ENCODE assay signal across 8 mouse cellular contexts in the genomic region with DNA sequence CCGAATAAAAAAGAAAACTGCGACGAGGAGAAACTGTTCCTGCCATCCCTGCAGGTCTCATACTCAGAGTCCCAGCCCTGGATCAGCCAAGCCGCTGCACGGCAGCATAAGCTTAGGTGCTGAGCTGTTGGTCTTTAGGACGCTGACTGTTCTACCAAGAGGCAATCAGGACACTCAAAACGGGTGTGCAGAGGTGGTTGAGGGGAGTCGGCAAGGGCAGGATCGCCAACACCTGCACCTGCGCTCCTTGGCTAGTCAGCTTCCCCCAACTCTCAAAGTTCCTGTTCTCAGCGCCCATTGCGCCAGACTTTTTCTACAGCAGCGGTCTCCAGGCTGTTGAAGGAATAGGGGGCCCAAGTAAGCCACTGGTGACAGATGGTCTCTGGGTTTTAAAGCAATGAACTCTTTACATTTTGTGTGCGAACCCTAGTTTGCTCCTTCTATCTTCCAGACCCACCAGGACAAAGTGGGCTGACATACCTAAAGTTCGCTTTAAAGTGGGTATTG.
DNase-seq lines count a peak whose midpoint lies in the region; ATAC-seq and TF ChIP-seq lines count a peak whose summit lies in the region.

No protein-coding gene starts in this region.

- no peak overlapping the region for H3K27ac ChIP-seq in lung, embryonic 14.5 days (ENCODE audit: low read depth)
- H3K27ac ChIP-seq in liver, embryonic 13.5 days, result no peak overlapping the region

- H3K4me1 ChIP-seq in lung, embryonic 14.5 days (ENCODE audit: insufficient read depth), result 0 out of 2 replicates have a peak, but pooled peaks cover 10% of the 10 kb centered on the region
- H3K4me1 ChIP-seq in liver, embryonic 13.5 days (replicated peaks), result peaks cover 5% of the 10 kb centered on the region; the same call in 1 of the 2 replicates

- H3K4me2 ChIP-seq in lung, embryonic 14.5 days, result peak overlapping the region; percentile 87
- peak overlapping the region; percentile 69 for H3K4me2 ChIP-seq in liver, embryonic 13.5 days

- no peak for ATAC-seq in lung, embryonic 14.5 days (ENCODE audit: insufficient read depth)
- no peak for ATAC-seq in liver, embryonic 13.5 days (ENCODE audit: low read depth)

- no peak overlapping the region for H3K9ac ChIP-seq in lung, embryonic 14.5 days
- H3K9ac ChIP-seq in liver, embryonic 13.5 days, result no peak overlapping the region

- no peak for DNase-seq in lung, embryonic 14.5 days
- no peak for DNase-seq in lung, postnatal 4 days
- peak; percentile 19 for DNase-seq in forelimb bud, embryonic 11.5 days (ENCODE audit: low read depth, low spot score)
- no peak for DNase-seq in liver, embryonic 13.5 days
- DNase-seq in thymus, postnatal 25 days, result peak; percentile 36
- no peak for DNase-seq in layer of hippocampus, adult 11-12 months (ENCODE audit: low spot score)
- no peak for DNase-seq in frontal cortex, postnatal 25 days (ENCODE audit: low spot score in 2 of 2)
- DNase-seq in right cerebral cortex, postnatal 4 days, result no peak

- H3K4me3 ChIP-seq in lung, embryonic 14.5 days (ENCODE audit: low read depth, low read length), result peak overlapping the region; percentile 63
- peak overlapping the region; percentile 54; the same call in 1 of the 2 replicates for H3K4me3 ChIP-seq in liver, embryonic 13.5 days (replicated peaks)

- H3K36me3 ChIP-seq in lung, embryonic 14.5 days (ENCODE audit: insufficient read depth), result no peaks in the 10 kb centered on the region
- H3K36me3 ChIP-seq in liver, embryonic 13.5 days, result no peaks in the 10 kb centered on the region

- WGBS in lung, embryonic 14.5 days, result 1% methylated on average over 15 of the region's 15 CpGs
- 1% methylated on average over 15 of the region's 15 CpGs for WGBS in liver, embryonic 13.5 days (ENCODE audit: insufficient replicate concordance)

- no peak for TF ChIP-seq CTCF in lung, embryonic 14.5 days (IDR thresholded peaks at IDR 0.05; ENCODE audit: low read depth)

- peaks cover 56% of the 10 kb centered on the region for H3K27me3 ChIP-seq in lung, embryonic 14.5 days (ENCODE audit: insufficient read depth, low read length)
- H3K27me3 ChIP-seq in liver, embryonic 13.5 days, result peaks cover 85% of the 10 kb centered on the region

- no peaks in the 10 kb centered on the region for H3K9me3 ChIP-seq in lung, embryonic 14.5 days (ENCODE audit: low read depth, low read length)
- no peaks in the 10 kb centered on the region for H3K9me3 ChIP-seq in liver, embryonic 13.5 days (replicated peaks)

Comparison
In these comparisons a context has a peak if more than half of its experiments do, and no peak if none do; other contexts are left out.
1. DNase-seq: peak in forelimb bud, embryonic 11.5 days (single experiment) and thymus, postnatal 25 days (single experiment); none in lung, embryonic 14.5 days (single experiment), lung, postnatal 4 days (0 of 2), liver, embryonic 13.5 days (single experiment), layer of hippocampus, adult 11-12 months (single experiment), frontal cortex, postnatal 25 days (0 of 2) and right cerebral cortex, postnatal 4 days (single experiment).